Mouse (Mus musculus): Measurements from ENCODE around the gene Glt28d2.
A peak's percentile ranks its signal among the peaks of the same experiment; 100 is the strongest.
"Not testable (repeated sequence)": the region's sequence is repeated elsewhere in the genome, so short reads cannot be mapped to it uniquely, and the experiment has no call there.

The Glt28d2 gene

GRCm38 (mm10) chr3:85887239-85887827 lies at the start of gene Glt28d2, which contains the start of gene Gm37240:
TSS of gene Glt28d2 (minus strand) at chr3:85887516.
TSS of gene Gm37240 (minus strand) at chr3:85887518.
- peak; percentile 46 for DNase-seq (ENCODE audit: low spot score)

- DNase-seq (ENCODE audit: low spot score): no peak
These were observed 46.3 kb upstream of the Glt28d2 start for GRCm38 (mm10) chr3:85933586-85933985.

- no peak for DNase-seq (ENCODE audit: low spot score)
These were observed 44.5 kb upstream of the Glt28d2 start for GRCm38 (mm10) chr3:85931859-85932258.

GRCm38 (mm10) chr3:85930671-85931255 lies 43.4 kb upstream of the Glt28d2 start:
- DNase-seq (ENCODE audit: low spot score): no peak

- no peak for DNase-seq (ENCODE audit: low spot score)
These were observed 42.4 kb upstream of the Glt28d2 start for GRCm38 (mm10) chr3:85929711-85930110.

- DNase-seq (ENCODE audit: low spot score): peak; percentile 11
These were observed 40.9 kb upstream of the Glt28d2 start for GRCm38 (mm10) chr3:85928140-85928611.

- no peak for DNase-seq (ENCODE audit: low spot score)
These were observed 40.0 kb upstream of the Glt28d2 start for GRCm38 (mm10) chr3:85927296-85927695.

- DNase-seq (ENCODE audit: low spot score): peak; percentile 82
These were observed 36.9 kb upstream of the Glt28d2 start for GRCm38 (mm10) chr3:85923954-85924945.

GRCm38 (mm10) chr3:85923343-85923742 lies 36.0 kb upstream of the Glt28d2 start:
- no peak for DNase-seq (ENCODE audit: low spot score)

- no peak for DNase-seq (ENCODE audit: low spot score)
These were observed 35.0 kb upstream of the Glt28d2 start for GRCm38 (mm10) chr3:85922331-85922730.

- DNase-seq (ENCODE audit: low spot score): not testable (repeated sequence)
These were observed 33.4 kb upstream of the Glt28d2 start for GRCm38 (mm10) chr3:85920671-85921070.

GRCm38 (mm10) chr3:85917600-85917999 lies 30.3 kb upstream of the Glt28d2 start:
- DNase-seq (ENCODE audit: low spot score): peak; percentile 36

GRCm38 (mm10) chr3:85914806-85915205 lies 27.5 kb upstream of the Glt28d2 start:
- no peak for DNase-seq (ENCODE audit: low spot score)

GRCm38 (mm10) chr3:85907136-85907535 lies 19.8 kb upstream of the Glt28d2 start:
- no peak for DNase-seq (ENCODE audit: low spot score)

GRCm38 (mm10) chr3:85904371-85904770 lies 17.1 kb upstream of the Glt28d2 start:
- no peak for DNase-seq (ENCODE audit: low spot score)

GRCm38 (mm10) chr3:85895020-85895419 lies 7.7 kb upstream of the Glt28d2 start:
- no peak for DNase-seq (ENCODE audit: low spot score)

GRCm38 (mm10) chr3:85891571-85891970 lies 4.3 kb upstream of the Glt28d2 start:
- DNase-seq (ENCODE audit: low spot score): no peak

- no peak for DNase-seq (ENCODE audit: low spot score)
These were observed 930 bp upstream of the Glt28d2 start for GRCm38 (mm10) chr3:85888221-85888671.

GRCm38 (mm10) chr3:85886636-85887238 lies 579 bp downstream of the Glt28d2 start:
- DNase-seq (ENCODE audit: low spot score): peak; percentile 21

- DNase-seq (ENCODE audit: low spot score): no peak
These were observed 1.4 kb downstream of the Glt28d2 start for GRCm38 (mm10) chr3:85885906-85886305.

GRCm38 (mm10) chr3:85880687-85881086 lies 6.6 kb downstream of the Glt28d2 start:
- DNase-seq (ENCODE audit: low spot score): peak; percentile 8

- DNase-seq (ENCODE audit: low spot score): no peak
These were observed 7.2 kb downstream of the Glt28d2 start for GRCm38 (mm10) chr3:85880068-85880467.

Data from adipocyte (in vitro differentiated cells).